Mouse (Mus musculus) layer of hippocampus, postnatal 10 days (tissue): Measurements from ENCODE around the gene Galnt18. TPM values are rescaled to one million over a fixed set of nuclear protein-coding genes. Genes with fewer than 3 reads are reported as not detected.

Source experiments
- DNase-seq, 2 experiments: peaks; one replicate each; pipeline ENCODE4 v3.0.0; 2021; ENCODE audit warnings: low spot score in 2 of 2
- long read RNA-seq: library from polyadenylated mRNA; stranded (forward); transcript quantifications from one replicate; pipeline ENCODE4 v2.0.0, GENCODE M21; 2023
- total RNA-seq, 2 experiments: library from RNA; stranded (reverse); gene quantifications; 2 replicates each; pipeline ENCODE4 v1.2.3; 2021

The Galnt18 gene
- 10 to 100 TPM; 66.0 to 72.4 TPM for total RNA-seq
- long read RNA-seq, transcript Galnt18-202 (11 exons, 2,530 nt): major isoform, 52 of 93 reads
- long read RNA-seq, partial matches to known transcripts: 4 of 93 reads
- long read RNA-seq, other reads (novel, unspliced or antisense): 37 of 93 reads

- peak; percentile 91 to 95 for DNase-seq
Observed at GRCm38 (mm10) chr7:111779504-111780242, at the start of gene Galnt18. TSS of gene Galnt18 (minus strand) at chr7:111779977.

- no peak for DNase-seq
Observed at GRCm38 (mm10) chr7:111827337-111827736, 47.6 kb upstream of the Galnt18 start.

DNA sequence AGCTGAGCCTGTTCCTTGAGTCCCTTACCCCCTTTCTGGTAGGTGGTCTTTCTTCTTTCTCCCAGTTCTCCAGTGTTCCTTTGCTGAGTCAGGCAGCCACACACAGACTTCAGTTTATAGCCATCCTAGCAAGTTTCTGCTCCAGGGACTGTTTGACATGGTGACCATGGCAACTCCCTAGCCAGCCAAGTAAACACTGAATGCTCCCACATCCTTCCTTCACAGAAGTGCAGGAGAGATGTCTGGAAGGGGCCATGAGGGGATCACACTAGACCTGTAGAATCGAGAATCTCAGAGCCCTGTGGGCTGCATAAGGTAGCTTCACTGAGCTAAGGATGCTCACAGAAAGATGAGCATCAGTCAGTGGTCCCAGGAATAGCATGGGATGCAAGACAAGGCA is 33.3 kb upstream of the Galnt18 start:
- no peak for DNase-seq

- no peak for DNase-seq
Observed at GRCm38 (mm10) chr7:111811036-111811435, 31.3 kb upstream of the Galnt18 start.

GRCm38 (mm10) chr7:111809796-111810195 is 30.0 kb upstream of the Galnt18 start:
- no peak for DNase-seq

DNA sequence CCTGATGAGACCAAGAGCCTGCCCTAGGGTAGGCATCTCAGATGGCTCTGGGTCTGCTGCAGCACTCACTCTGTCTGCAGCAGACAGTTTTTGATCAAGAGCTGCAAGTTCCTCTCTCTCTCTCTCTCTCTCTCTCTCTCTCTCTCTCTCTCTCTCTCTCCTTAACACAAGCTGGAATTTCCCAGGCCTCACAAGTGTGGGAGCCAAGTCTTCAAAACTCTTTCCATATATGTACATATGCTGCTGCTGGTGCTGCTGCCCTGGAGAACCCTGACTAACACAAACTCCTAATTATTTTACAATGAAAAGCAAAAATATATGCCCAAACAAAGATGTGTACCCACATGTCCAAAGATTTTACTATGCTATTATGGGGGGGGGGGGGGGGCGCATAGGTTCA is 26.3 kb upstream of the Galnt18 start:
- DNase-seq: no peak

DNA sequence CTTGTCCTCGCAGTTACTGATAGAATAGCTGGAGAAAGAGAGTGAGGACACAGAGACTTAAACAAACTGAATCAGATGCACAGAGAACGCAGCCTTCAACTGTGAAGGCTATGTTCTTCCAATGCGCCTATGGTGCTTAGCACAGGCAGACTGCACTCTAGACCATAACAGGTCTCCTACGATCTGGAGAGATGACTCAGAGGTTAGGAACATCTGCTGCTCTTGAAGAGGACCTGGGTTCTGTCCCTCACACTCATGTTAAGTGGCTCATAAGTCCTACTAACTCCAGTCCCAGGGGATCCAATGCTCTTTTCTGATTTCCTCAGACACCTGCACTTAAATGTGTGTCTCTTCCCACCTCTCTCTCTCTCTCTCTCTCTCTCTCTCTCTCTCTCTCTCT is 24.9 kb upstream of the Galnt18 start:
- no peak for DNase-seq

- DNase-seq: no peak
Observed at GRCm38 (mm10) chr7:111800785-111801184, 21.0 kb upstream of the Galnt18 start.

DNA sequence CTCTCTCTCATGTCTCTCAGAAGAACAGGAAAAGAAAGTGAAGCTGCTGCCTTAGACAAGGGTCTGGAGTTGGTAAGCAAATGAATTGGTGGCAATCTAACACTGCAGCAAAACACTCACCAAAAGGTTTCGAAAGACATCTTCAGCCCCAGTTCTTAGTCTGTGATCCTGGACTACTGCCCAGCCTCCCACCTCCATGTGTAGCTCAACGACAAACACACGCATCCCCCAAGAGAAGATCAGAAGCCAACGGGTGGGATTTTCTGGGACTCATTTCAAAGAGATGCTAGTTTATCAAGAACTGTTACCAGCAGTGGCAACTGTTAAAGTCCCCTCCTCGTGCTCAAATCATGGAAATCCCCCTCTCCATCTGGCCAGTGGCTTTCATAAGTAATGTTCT is 20.3 kb upstream of the Galnt18 start:
- DNase-seq: no peak

GRCm38 (mm10) chr7:111799021-111799420 is 19.2 kb upstream of the Galnt18 start:
- no peak for DNase-seq

DNA sequence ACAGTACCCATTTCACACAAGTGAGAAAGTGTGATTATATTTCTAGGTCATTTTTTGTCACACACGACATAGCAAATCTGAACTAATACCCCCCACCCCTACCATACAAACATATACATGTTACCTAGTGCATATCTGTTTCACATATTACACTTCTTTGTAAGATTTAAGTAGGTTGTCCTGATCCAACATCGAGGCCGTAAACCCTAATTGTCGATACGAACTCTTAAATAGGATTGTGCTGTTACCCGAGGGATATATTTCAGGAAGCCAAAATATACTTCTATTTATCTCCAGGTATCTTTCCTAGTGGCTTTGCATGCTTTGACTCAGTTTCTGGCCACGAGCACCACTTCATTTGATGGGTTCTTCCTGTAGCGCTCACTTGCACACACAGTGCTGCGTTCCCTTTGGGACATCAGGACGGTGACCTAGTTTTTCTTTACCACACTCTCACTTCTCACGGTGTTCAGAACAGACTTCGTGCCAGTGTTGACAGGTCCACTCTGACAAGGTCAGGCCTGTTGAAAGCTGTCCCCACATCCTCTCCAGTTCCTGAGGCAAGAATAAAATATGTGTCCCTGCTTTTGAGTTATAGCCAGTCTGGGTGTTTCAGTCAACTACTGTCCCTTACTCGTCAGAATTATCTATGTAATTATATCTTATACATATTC is 17.7 kb upstream of the Galnt18 start:
- no peak for DNase-seq

DNA sequence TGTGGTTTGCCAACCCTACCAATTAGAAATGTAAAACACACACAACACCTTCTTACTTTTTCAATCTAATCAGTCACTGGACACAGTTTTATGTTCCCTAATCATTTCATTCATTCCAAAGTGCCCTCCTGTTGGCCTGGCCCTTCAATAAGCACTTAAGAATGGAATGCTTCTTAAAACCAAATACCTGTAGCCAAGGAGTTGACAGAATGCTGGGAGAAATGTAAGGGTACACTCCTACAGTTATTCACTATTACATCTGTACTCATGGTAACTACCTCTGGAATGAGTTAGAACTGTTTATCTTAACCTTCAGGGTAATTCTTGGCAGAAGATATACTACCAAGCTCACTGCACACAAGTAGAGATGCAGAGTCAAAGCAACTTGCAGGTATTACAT is 15.3 kb upstream of the Galnt18 start:
- DNase-seq: no peak

GRCm38 (mm10) chr7:111792154-111792553 is 12.4 kb upstream of the Galnt18 start:
- DNase-seq: no peak

DNA sequence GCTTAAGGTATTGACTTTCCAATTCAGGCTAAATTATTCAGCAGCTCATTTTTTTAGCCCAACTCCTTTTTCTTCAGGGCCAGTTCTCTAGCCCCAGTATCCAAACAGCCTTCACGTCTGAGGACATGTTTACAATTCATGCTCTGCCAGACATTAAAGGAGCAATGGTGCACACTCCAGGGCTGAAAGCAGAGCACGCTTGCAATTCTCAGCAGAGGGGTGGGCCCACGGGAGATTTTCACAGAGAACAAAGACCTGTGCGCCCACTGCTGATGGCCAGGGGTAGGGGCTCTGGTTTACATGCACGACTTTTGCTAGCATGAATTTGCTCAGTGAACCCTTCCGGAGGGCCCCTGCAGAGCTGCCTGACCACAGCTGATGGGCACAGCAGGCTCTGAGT is 11.6 kb upstream of the Galnt18 start:
- DNase-seq: no peak

DNA sequence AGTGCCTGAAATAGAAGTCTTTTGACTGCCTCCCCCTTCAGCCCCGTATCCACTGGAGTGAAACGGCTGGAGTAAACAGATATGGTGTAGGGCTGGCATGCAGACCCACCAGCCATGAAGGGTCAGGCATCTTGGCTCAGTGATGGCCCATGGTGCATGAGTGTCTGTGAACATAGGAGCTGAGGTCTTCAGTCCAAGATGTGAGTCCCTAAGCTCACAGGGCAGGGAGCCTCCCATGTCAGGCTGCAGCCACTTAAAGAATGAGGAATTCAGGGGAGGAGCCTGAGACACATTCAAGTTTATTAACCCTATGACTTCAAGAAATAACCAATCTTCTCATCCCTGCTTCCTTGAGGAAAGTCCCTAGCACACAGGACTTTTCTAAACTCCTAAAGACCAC is 8.1 kb upstream of the Galnt18 start:
- no peak for DNase-seq

DNA sequence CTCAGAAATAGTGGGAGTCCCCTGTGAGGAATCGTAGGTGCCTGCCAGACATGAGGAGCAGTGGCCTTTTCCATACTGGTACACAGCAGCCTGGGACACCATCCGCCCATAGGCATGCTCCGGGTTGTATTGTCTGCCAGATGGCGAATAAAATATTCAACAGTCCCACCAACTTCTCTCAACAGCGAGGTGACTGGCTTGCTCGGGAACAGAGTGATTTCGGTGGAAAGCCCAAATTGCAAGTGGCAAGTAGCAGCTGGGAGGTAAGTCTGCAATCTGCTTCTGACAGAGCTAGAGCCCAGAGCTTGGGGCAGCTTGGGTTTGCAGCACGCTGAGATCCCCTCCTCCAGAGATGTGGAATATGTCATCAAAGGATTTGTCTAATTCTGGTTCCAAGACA is 5.7 kb upstream of the Galnt18 start:
- DNase-seq: peak; percentile 49 to 65

DNA sequence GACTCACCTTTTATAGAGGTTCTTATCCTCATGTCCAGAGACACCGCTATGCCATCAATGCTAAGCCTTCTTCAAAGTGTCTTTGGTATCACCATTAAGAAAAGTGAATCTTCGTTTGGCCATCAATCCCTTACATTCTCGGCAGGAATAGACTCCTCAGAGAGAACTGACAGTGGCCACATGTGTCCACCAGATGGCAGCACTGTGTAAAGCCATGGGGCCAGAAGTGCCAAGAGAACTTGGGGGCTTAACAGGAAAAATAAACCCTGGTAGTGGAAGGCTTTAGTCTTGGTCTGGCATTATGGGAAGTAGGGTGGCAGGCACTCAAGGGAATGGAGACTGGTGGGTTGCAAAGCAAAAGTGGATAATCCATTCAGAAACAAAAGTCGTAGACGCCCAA is 2.3 kb upstream of the Galnt18 start:
- peak; percentile 80 to 84 for DNase-seq

DNA sequence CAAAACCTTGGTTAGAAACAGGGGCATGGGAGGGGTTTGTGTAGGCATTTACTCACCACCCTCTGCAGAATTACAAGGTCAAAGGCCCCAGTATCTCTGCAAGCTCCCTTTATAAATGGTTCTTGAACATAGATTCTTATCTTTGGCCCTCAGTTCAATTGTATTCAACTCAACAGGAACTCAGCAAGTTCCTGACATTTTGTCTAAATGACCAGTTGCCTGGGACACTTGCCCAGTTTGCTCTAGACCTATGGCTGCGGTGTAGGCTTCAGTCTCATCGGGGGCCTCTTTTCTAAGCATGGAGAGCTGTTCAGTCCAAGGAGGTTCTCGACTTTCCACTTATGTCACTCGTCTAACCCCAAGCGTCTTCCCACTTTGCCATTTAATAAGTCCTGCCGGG is 1.5 kb upstream of the Galnt18 start:
- no peak for DNase-seq

DNA sequence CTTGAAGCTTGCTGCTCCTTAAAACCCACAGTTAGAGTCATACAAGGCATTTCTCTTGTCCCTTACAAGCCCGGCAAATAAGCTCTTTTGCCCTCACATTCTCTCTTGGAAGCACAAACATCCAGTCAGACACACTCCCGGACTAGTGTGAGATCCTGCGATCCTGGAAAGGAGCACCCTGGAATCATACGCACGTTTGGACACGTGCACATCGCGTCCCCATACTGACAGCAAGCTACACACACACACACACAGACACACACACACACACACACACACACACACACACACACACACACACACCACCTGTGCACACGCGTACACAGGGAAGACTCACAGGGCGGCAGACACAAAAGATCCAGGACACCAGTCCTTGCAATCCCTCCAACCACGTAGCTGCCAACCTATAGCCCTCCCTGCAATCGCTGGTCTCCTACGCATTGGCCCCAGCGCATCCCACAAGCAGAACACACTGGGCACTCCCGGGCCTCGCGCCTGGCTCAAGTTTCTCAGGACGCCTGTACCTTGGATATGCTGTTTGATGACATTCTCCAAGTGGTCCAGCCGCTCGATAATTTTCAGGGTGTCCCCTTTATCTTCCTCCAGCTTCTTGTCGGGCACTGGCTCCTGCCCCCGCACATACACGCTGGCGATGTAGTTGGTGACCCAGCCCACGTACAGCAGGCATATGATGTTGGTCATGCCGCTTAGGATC is 831 bp downstream of the Galnt18 start:
- DNase-seq: peak; percentile 43 to 48

DNA sequence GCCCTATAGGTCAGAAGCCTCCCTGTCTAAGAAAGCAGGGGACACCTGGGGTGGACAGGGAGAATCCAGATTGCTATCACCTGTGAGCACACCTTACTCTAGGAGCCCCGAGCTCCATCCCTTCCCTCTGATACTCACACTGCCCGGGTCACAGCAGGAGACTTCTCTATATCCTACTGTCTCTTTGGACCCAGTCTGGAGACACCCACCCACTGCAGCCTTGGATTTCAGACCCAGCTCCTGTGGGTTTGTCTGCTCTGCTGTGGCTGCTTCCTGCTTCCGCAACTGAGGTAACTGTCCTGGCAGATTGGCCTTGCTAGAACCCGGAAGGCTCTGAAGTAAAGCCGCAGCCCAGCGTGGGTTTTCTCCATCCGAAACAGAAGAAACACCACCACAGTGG is 1.6 kb downstream of the Galnt18 start:
- DNase-seq: no peak

DNA sequence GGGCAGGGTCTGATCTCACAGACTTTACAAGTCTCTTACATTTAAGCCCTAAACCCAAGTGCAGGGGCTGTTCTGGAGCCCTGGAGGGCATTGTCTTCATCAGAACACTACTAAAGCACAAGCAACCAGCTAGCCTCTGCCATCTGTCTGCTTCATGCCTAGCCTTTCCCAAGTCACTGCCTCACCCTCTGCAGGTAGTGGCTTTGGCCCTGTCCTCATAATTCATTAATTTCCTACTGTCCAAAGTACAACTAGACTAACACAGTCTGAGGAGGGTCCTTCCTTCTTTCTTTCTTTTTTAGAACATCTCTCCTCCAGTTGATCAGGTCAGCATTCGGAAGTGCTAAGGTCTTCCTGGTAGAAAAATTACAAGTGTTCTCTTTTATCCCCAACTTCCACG is 2.6 kb downstream of the Galnt18 start:
- DNase-seq: no peak

- no peak for DNase-seq
Observed at GRCm38 (mm10) chr7:111776160-111776559, 3.6 kb downstream of the Galnt18 start.
